Mouse (Mus musculus): ENCODE results near the gene Chd1. TPM values are rescaled to one million over a fixed set of nuclear protein-coding genes. Genes with fewer than 3 reads are reported as not detected.

Chd1 gene
- total RNA-seq, 2 experiments from 2014 or later: 47.2 to 59.2 TPM

- ATAC-seq (replicated peaks; ENCODE audit: poor library complexity): no peak
These were observed 103.2 kb downstream of the Chd1 start for GRCm38 (mm10) chr17:15808015-15808414.

GRCm38 (mm10) chr17:15808468-15809374, 104.0 kb downstream of the Chd1 start:
- ATAC-seq (replicated peaks; ENCODE audit: poor library complexity): no peak

- no peak for ATAC-seq (replicated peaks; ENCODE audit: poor library complexity)
These were observed 105.2 kb downstream of the Chd1 start for GRCm38 (mm10) chr17:15809949-15810348.

- peak; percentile 76 for ATAC-seq (replicated peaks; ENCODE audit: poor library complexity)
These were observed 107.5 kb downstream of the Chd1 start for GRCm38 (mm10) chr17:15812136-15812778.

DNA sequence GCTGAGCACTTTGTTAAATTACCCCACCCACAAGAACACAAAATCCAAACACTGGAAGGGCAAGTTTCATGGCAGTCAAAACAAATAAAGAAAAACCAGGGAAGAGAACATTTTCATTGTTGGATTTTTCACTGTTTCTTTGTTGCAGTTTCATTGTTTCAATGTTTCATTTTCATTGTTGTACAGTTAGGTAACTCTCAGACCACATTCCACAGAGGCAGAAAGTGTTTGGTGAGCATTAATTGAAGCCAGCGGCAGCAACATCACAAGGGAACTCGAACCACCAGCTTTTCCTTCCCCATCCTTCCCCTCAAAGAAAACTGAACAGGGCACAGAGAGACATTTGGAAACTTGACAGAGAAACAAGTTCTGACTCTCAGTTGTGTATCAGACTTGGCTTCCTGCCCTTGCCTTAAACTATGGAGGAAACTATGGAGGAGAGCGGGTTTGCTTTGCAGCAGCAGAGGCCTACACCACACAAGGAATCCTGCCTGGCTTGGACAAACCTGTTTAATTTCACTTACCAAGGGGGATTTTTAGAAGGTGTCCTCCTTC, 109.0 kb downstream of the Chd1 start:
- ATAC-seq (replicated peaks; ENCODE audit: poor library complexity): no peak

DNA sequence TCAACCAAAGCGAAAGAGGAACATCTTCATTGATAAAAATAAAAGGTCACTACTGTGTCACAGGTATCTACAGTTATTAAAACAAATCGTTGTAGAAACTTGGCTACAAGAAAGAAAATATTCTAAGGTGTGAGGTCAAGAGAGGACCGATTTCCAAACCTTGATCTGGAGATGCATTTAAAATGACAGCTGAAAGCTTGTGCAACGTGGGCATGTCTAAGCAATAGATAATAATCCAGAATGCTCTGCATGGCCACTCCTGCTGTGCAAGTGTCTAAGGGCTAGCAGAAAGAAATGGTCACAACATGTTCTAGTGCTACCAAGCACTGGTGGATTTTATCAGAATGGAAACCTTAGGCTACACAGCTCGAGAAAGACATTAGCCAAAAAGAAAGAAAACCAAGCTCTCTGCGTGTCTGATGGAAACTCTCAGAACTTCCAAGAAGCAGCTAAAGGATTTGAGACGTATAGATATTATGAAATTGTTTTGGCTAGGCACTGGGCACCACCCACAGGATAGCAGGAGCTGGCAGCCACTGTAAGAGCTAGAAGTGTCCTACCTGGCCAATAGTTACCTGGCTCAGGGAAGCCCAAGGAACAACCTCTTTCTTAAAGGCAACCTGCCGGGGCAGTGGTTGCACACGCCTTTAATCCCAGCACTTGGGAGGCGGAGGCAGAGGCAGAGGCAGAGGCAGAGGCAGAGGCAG, 110.7 kb downstream of the Chd1 start:
- ATAC-seq (replicated peaks; ENCODE audit: poor library complexity): no peak

- no peak for ATAC-seq (replicated peaks; ENCODE audit: poor library complexity)
These were observed 111.8 kb downstream of the Chd1 start for GRCm38 (mm10) chr17:15816379-15817095.

DNA sequence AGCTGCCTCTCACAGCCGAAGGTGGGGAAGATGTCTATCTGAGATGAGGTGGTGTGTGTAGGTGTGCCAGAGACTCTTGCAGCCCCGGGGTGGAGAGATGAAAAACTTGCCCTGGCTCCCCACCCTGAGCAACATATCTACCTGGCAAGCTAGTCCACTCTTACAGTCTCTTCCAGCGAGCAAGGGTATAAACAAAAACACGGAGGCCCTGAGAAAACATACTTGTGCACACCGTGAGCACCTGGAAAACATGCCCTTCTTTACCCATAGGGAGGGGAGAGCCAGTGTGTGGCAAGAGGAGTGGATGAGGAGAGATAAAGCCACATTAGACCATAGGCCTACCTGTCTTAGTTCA, 112.3 kb downstream of the Chd1 start:
- no peak for ATAC-seq (replicated peaks; ENCODE audit: poor library complexity)

DNA sequence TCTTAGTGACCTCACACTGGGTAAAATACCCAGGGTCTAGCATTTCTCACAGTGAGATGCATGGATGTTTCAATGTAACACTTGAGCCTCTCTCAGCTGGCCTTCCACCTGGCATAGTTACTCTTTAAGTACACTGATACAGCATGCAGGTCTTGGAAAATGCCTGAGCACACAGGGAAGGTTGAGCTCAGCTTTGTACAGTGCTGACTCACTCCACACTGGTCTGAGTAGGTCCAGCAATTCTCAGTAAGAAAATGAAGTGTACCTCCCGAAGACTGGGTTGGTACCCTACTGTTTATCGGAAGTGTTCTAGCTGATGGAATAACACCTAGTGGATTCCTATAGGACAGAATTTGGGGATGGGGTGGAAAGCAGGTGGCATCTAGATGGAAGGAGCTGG, 112.9 kb downstream of the Chd1 start:
- ATAC-seq (replicated peaks; ENCODE audit: poor library complexity): no peak

- ATAC-seq (replicated peaks; ENCODE audit: poor library complexity): no peak
These were observed 113.6 kb downstream of the Chd1 start for GRCm38 (mm10) chr17:15818372-15818771.

DNA sequence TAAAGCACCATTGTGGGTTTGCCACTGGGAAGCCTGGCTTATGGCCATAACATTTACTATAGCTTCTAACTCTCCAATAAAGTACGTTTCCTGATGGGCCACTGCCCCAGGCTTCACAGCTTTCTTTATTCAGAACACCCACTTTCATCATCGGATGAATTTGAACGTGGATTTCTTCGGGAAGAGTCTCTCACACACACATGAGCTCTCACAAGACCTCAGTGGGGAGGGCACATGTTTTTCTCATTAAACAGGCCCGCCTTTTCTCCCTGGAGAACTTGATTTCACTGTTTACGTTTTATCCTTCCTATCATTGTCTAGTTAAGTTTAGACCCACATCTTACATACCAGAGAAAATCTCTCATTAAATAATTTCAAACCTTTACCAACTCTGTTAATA, 115.4 kb downstream of the Chd1 start:
- no peak for ATAC-seq (replicated peaks; ENCODE audit: poor library complexity)

DNA sequence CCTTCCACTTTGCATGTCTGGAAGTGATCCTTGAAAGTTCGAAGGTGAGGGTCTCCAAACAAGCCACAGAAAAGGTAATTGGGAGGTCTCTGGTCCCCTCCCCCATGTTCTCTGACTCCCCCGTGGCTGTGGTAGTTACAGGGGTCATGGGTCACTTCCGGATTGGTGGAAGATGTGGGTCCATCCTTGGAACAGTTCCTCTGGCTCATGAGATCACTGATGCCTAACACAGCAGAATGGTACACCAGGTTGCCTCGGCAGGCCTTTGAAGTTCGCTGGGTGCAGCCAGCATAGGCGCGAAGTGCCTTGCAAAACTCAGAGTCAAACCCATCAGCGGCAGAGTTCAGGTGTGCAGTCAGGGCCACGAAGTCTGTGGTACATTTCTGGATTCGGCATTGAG, 116.0 kb downstream of the Chd1 start:
- no peak for ATAC-seq (replicated peaks; ENCODE audit: poor library complexity)

- ATAC-seq (replicated peaks; ENCODE audit: poor library complexity): no peak
These were observed 116.9 kb downstream of the Chd1 start for GRCm38 (mm10) chr17:15821706-15822105.

Other genes with a start within 250 kb of the Chd1 start
- gene Psmb1, start 205.2 kb upstream of the Chd1 start, total RNA-seq (2015): 151 and 162 TPM in 2 replicates
- gene Psmb1, start 205.2 kb upstream of the Chd1 start, total RNA-seq (2017): 167 and 190 TPM in 2 replicates
- 83.4 and 106 TPM in 2 replicates for gene Tbp, start 205.1 kb upstream of the Chd1 start, total RNA-seq (2015)
- 43.5 and 58.8 TPM in 2 replicates for gene Tbp, start 205.1 kb upstream of the Chd1 start, total RNA-seq (2017)
- gene Pdcd2, start 177.7 kb upstream of the Chd1 start, total RNA-seq (2015): 61.5 and 79.9 TPM in 2 replicates
- gene Pdcd2, start 177.7 kb upstream of the Chd1 start, total RNA-seq (2017): 93.2 and 126 TPM in 2 replicates
- 2.1 and 3.2 TPM in 2 replicates for gene Prdm9, start 140.6 kb upstream of the Chd1 start, total RNA-seq (2015)
- 1.3 and 5.2 TPM in 2 replicates for gene Prdm9, start 140.6 kb upstream of the Chd1 start, total RNA-seq (2017)
- 0.05 TPM in 1 of 2 replicates, not detected in the other for gene Rgmb, start 126.1 kb downstream of the Chd1 start, total RNA-seq (2015)
- 0.04 and 0.14 TPM in 2 replicates for gene Rgmb, start 126.1 kb downstream of the Chd1 start, total RNA-seq (2017)